Mouse (Mus musculus): ENCODE data around the gene Cysltr1.

The Cysltr1 gene

GRCm38 (mm10) chrX:106603386-106603785 is at the start of gene Cysltr1:
Gene Cysltr1, minus strand, starts transcription at chrX:106603679.
- DNase-seq (ENCODE audit: extremely low read depth, low read depth) = peak; percentile 69

GRCm38 (mm10) chrX:106634799-106635541 is 31.5 kb upstream of the Cysltr1 start:
- DNase-seq (ENCODE audit: extremely low read depth, low read depth) = no peak

GRCm38 (mm10) chrX:106633543-106633942 is 30.1 kb upstream of the Cysltr1 start:
- no peak for DNase-seq (ENCODE audit: extremely low read depth, low read depth)

- no peak for DNase-seq (ENCODE audit: extremely low read depth, low read depth)
Observed at GRCm38 (mm10) chrX:106628514-106628913, 25.0 kb upstream of the Cysltr1 start.

GRCm38 (mm10) chrX:106623667-106624066 is 20.2 kb upstream of the Cysltr1 start:
- peak; percentile 59 for DNase-seq (ENCODE audit: extremely low read depth, low read depth)

- peak; percentile 21 for DNase-seq (ENCODE audit: extremely low read depth, low read depth)
Observed at GRCm38 (mm10) chrX:106622512-106622911, 19.0 kb upstream of the Cysltr1 start.

GRCm38 (mm10) chrX:106602574-106603258 is 763 bp downstream of the Cysltr1 start:
- DNase-seq (ENCODE audit: extremely low read depth, low read depth) = no peak

- peak; percentile 85 for DNase-seq (ENCODE audit: extremely low read depth, low read depth)
Observed at GRCm38 (mm10) chrX:106595904-106596303, 7.6 kb downstream of the Cysltr1 start.

- DNase-seq (ENCODE audit: extremely low read depth, low read depth) = peak; percentile 36
Observed at GRCm38 (mm10) chrX:106593914-106594313, 9.6 kb downstream of the Cysltr1 start.

GRCm38 (mm10) chrX:106582886-106583285 is 20.6 kb downstream of the Cysltr1 start, which contains the start of gene Gm5127:
Gene Gm5127, plus strand, starts transcription at chrX:106583186.
- DNase-seq (ENCODE audit: extremely low read depth, low read depth) = no peak

GRCm38 (mm10) chrX:106582197-106582596 is 21.3 kb downstream of the Cysltr1 start:
- no peak for DNase-seq (ENCODE audit: extremely low read depth, low read depth)

- no peak for DNase-seq (ENCODE audit: extremely low read depth, low read depth)
Observed at GRCm38 (mm10) chrX:106580410-106580809, 23.1 kb downstream of the Cysltr1 start.

GRCm38 (mm10) chrX:106578966-106579365 is 24.5 kb downstream of the Cysltr1 start:
- no peak for DNase-seq (ENCODE audit: extremely low read depth, low read depth)

GRCm38 (mm10) chrX:106555457-106555856 is 48.0 kb downstream of the Cysltr1 start:
- peak; percentile 25 for DNase-seq (ENCODE audit: extremely low read depth, low read depth)

GRCm38 (mm10) chrX:106536359-106536758 is 67.1 kb downstream of the Cysltr1 start:
- DNase-seq (ENCODE audit: extremely low read depth, low read depth) = no peak

Data from MEL-GATA-1-ER (cell line).